Mouse (Mus musculus): Measurements from ENCODE around the gene Dynlrb1.

Dynlrb1 gene

DNA sequence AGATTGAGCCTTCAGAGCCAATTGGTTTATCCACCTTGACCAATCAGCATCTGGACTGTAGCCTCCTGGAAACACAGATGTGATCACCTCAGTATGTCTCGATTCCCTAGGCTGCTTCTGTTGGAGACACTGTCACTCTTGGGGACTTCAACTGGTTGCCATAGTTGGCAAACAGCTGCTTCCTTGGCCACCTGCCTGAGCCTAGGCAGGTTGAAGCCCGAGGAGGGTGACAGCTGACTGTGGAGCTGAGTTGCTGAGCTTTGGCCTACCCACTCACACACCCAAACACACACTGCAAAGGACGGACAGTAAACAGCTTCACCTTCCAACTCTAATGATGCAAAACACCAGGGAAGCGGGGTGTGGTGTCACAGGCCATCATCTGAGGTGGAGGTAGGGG is 47.5 kb downstream of the Dynlrb1 start:
- DNase-seq = no peak

DNA sequence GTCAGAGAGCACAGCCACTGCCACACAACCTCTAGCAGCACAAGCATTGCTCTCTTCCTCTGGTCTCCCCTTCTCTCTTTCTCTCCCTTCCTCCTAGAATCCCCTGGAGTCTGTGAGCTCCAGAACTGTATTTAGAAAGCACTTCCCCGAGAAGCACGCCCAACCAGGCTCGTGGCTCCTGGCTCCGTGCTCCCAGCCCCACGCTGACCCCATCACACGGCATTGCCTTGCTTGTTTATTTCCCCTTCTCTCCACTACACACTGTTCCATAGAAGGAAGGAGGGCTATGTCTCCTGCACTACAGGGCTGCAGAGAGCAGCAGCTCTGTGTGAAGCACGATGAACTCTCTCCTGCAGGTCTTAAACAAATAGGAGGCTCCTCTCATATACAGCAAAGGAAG is 48.3 kb downstream of the Dynlrb1 start:
- DNase-seq = no peak

GRCm38 (mm10) chr2:155285744-155286143 is 49.4 kb downstream of the Dynlrb1 start:
- DNase-seq = no peak

GRCm38 (mm10) chr2:155287456-155288250 is 51.3 kb downstream of the Dynlrb1 start:
- DNase-seq = no peak

- no peak for DNase-seq
Measured at GRCm38 (mm10) chr2:155290066-155290465, 53.7 kb downstream of the Dynlrb1 start.

GRCm38 (mm10) chr2:155293382-155293781 is 57.0 kb downstream of the Dynlrb1 start:
- no peak for DNase-seq

DNA sequence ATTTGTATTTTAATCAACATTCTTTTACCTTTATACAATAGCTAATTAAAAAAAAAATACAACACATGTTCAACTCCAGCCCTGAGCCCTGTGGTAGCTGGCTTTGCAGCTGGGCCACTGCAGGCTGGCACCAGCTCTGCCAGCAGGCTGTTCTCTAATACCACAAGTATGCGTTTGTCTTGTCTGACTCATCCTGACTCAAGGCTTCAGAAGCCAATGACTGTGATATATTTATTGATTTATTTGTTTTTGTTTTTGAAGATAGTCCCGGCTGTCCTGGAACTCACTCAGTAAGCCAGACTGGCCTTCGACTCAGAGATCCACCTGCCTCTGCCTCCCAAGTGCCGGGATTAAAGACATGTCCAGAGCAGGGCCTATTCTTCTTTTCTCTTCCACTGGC is 57.6 kb downstream of the Dynlrb1 start:
- DNase-seq = no peak

DNA sequence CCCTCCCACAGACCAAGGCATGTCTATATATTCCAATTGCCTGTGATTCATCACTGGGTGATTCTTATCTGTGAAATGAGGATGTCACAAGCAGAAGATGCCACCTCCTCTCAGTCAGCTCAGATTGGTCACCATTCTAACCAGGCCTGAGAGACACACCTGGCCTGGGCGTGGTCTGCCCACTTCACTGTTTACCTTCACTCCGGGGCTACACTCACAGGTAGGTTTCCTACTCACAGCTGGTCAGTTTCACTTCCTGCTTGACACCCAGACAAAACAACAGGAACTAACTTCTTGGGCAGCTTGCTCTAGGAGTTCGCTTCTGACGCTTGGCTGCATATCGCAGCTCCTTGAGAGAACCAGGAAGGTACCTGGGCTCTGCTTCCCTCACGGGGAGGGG is 59.1 kb downstream of the Dynlrb1 start:
- DNase-seq = peak; percentile 53 to 60

- DNase-seq = no peak
Measured at GRCm38 (mm10) chr2:155299563-155299962, 63.2 kb downstream of the Dynlrb1 start.
